Mouse (Mus musculus): ENCODE results near the gene Zc3hav1.

DNA sequence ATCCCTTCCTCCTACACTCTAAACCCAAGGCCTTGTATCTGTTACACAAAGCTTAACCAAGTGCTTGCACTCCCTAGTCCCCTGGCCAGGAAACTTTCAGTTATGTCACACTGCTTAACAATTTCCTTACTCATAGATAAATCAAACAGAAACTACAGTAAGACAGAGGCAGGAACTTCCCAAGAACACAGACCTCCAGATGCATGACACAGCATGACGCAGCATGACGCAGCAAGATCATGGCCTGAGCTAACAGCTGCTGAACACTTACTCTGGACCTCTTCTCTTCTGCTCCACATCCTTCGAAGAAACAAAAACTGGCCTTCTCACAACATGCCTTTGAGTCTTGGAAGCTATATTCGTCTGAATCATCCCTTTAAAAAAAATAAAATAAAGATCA lies 38.4 kb downstream of the Zc3hav1 start:
- TF ChIP-seq CTCF (conservative IDR thresholded peaks at IDR 0.05; ENCODE audit: insufficient read depth, insufficient read length, low read depth, low read length), result no peak
- no peak for TF ChIP-seq POLR2A (IDR thresholded peaks at IDR 0.05; ENCODE audit: low read depth, low read length)
